Mouse (Mus musculus) hindbrain, postnatal 0 days (tissue): Measurements from ENCODE around the gene Shmt1. TPM values are rescaled to one million over a fixed set of nuclear protein-coding genes. Genes with fewer than 3 reads are reported as not detected.

ENCODE experiments used
- ATAC-seq: fragments of 200-750 bp; cut with Nextera tagmentation; 2 replicates; pipeline ENCODE4 v1.8.0; 2017; ENCODE audit warnings: mild to moderate bottlenecking, moderate TSS enrichment, moderate library complexity
- DNase-seq: peaks from one replicate; pipeline ENCODE4 v3.0.0-alpha.2; 2015; ENCODE audit warnings: low spot score
- H3K27ac ChIP-seq: fragments of 300-500 bp; sonication (generic); 2 replicates; pipeline ENCODE4 v1.5.1; 2014; ENCODE audit warnings: mild to moderate bottlenecking
- H3K27me3 ChIP-seq: fragments of 300-500 bp; sonication (generic); 2 replicates; pipeline ENCODE4 v1.6.1; 2014; ENCODE audit warnings: low read length, mixed read lengths; ENCODE audit not compliant: insufficient read depth
- H3K36me3 ChIP-seq: fragments of 300-500 bp; sonication (generic); 2 replicates; pipeline ENCODE4 v1.6.1; 2014; ENCODE audit warnings: low read length, mixed read lengths; ENCODE audit not compliant: insufficient read depth
- H3K4me1 ChIP-seq: fragments of 300-500 bp; sonication (generic); 2 replicates; pipeline ENCODE4 v1.6.1; 2014; ENCODE audit warnings: antibody characterized with exemption, low read length, mixed read lengths; ENCODE audit not compliant: insufficient read depth
- H3K4me2 ChIP-seq: fragments of 300-500 bp; sonication (generic); 2 replicates; pipeline ENCODE4 v1.6.1; 2014; ENCODE audit warnings: low read depth, mild to moderate bottlenecking, low read length, moderate library complexity, mixed read lengths
- H3K4me3 ChIP-seq: fragments of 300-500 bp; sonication (generic); 2 replicates; pipeline ENCODE4 v1.5.1; 2014; ENCODE audit warnings: low read length
- H3K9ac ChIP-seq: fragments of 300-500 bp; sonication (generic); replicated peaks from 2 replicates; pipeline ENCODE4 v1.6.1; 2014; ENCODE audit warnings: mild to moderate bottlenecking, low read length, moderate library complexity, mixed read lengths
- H3K9me3 ChIP-seq: fragments of 300-500 bp; sonication (generic); 2 replicates; pipeline ENCODE4 v1.6.1; 2016; ENCODE audit warnings: low read length, mixed read lengths
- CTCF ChIP-seq: IDR thresholded peaks from 2 replicates; pipeline ENCODE4 v1.5.1; 2016; ENCODE audit warnings: antibody characterized with exemption, control low read depth, low read depth
- WGBS: fragments of 180-500 bp; shearing (Covaris S2); extraction: QIAGEN DNeasy Blood & Tissue Kit; methylation state at CpG from one replicate; pipeline ENCODE4 v1.1.7; 2014; 5-methylcytosine and 5-hydroxymethylcytosine counted together
- polyA plus RNA-seq: library from polyadenylated mRNA; unstranded; fragments of >200 nt; fragmentation: Nextera tagmentation; extraction: Ambion mirVana; gene quantifications from 2 replicates; pipeline ENCODE4 v1.2.1, GENCODE M21; 2015
- total RNA-seq: library from RNA; depleted of rRNA; stranded (reverse); fragments of >200 nt; gene quantifications from 2 replicates; pipeline ENCODE4 v1.2.3, GENCODE M21; 2014

Gene Shmt1
- total and polyA plus RNA-seq, 2 experiments from 2014 or later = 7.8 to 11.9 TPM

- peaks cover 55% of the 10 kb centered on the region for H3K4me1 ChIP-seq
- under 1% methylated on average over 62 of the region's 62 CpGs for WGBS
- H3K9ac ChIP-seq = peak within 1 kb of the TSS; percentile 73
- peak within 1 kb of the TSS; percentile 77 for H3K4me3 ChIP-seq
- ATAC-seq = peak; percentile 99
- H3K27me3 ChIP-seq = no peaks in the 10 kb centered on the region
- TF ChIP-seq CTCF = no peak
- no peaks in the 10 kb centered on the region for H3K36me3 ChIP-seq
- H3K9me3 ChIP-seq = no peaks in the 10 kb centered on the region
- peak within 1 kb of the TSS; percentile 80 for H3K27ac ChIP-seq
- peak within 1 kb of the TSS; percentile 93 for H3K4me2 ChIP-seq
- peak; percentile 95 for DNase-seq
Observed at GRCm38 (mm10) chr11:60776829-60777740, 34.4 kb downstream of the Shmt1 start, which contains the start of the genes Top3a and Smcr8. Top3a (minus strand) TSS chr11:60777365. Smcr8 (plus strand) TSS chr11:60777524.

GRCm38 (mm10) chr11:60776107-60776828, 35.2 kb downstream of the Shmt1 start:
- DNase-seq (no peak), ATAC-seq (no peak)
- H3K4me1 ChIP-seq = peaks cover 47% of the 10 kb centered on the region
- H3K4me3 ChIP-seq = peak overlapping the region; percentile 77
- H3K4me2 ChIP-seq = peak overlapping the region; percentile 93
- H3K27ac ChIP-seq = peak overlapping the region; percentile 80; the same call in 1 of the 2 replicates
- H3K9ac ChIP-seq = peak overlapping the region; percentile 73
- H3K27me3 ChIP-seq = no peaks in the 10 kb centered on the region
- WGBS = 6% methylated on average over 17 of the region's 17 CpGs
- H3K9me3 ChIP-seq = no peaks in the 10 kb centered on the region
- no peak for TF ChIP-seq CTCF
- no peaks in the 10 kb centered on the region for H3K36me3 ChIP-seq

DNA sequence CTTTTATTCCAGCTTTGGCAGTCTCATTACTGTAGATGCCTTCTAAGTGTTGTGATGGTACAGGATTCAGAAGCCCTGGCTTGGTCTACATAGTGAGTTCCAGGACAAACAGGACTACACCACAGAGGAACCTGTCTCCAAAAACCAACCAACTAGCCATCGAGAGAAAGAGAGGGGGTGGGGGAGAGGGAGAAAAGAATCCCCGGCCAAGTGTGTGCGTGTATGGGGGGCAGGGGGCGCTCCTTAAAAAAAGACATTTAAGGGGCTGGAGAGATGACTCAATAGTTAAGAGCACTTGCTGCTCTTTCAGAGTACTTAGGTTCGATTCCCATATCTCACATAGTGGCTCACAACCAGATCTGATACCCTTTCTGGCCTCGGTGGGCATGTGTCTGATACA, 35.9 kb downstream of the Shmt1 start:
- H3K36me3 ChIP-seq = no peaks in the 10 kb centered on the region
- H3K9me3 ChIP-seq = no peaks in the 10 kb centered on the region
- ATAC-seq (no peak), DNase-seq (no peak)
- H3K27me3 ChIP-seq = no peaks in the 10 kb centered on the region
- peaks cover 40% of the 10 kb centered on the region for H3K4me1 ChIP-seq
- peak overlapping the region; percentile 93 for H3K4me2 ChIP-seq
- H3K9ac ChIP-seq = peak overlapping the region; percentile 73; the same call in 1 of the 2 replicates
- H3K27ac ChIP-seq = no peak overlapping the region
- peak overlapping the region; percentile 77; the same call in 1 of the 2 replicates for H3K4me3 ChIP-seq
- WGBS = 50% methylated on average over 6 of the region's 6 CpGs
- no peak for TF ChIP-seq CTCF

DNA sequence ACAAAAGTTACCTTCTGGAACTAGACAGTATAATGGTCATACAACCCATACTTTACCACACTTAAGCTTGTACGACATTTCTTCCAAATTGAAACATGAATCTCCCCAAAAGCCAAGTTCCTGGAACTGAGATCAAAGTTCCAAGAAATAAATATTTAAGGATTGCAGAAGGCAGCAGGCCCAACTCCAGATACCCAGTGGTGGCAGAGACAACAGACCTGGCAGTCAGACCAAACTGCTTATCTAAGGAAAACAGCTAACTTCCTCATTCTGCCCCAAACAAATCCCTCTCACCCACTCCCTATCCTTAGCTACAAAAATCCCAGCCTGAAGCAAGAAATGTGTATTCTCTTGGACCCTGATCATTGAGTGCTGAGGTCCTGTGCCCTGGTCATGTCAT, 36.7 kb downstream of the Shmt1 start:
- DNase-seq (no peak), ATAC-seq (no peak)
- H3K4me3 ChIP-seq = no peak overlapping the region
- H3K27ac ChIP-seq = no peak overlapping the region
- H3K9ac ChIP-seq = no peak overlapping the region
- H3K9me3 ChIP-seq = no peaks in the 10 kb centered on the region
- TF ChIP-seq CTCF = no peak
- no peak overlapping the region for H3K4me2 ChIP-seq
- H3K27me3 ChIP-seq = no peaks in the 10 kb centered on the region
- 69% methylated on average over 1 of the region's 1 CpGs for WGBS
- H3K4me1 ChIP-seq = peaks cover 33% of the 10 kb centered on the region
- H3K36me3 ChIP-seq = no peaks in the 10 kb centered on the region

- H3K36me3 ChIP-seq = no peaks in the 10 kb centered on the region
- ATAC-seq = no peak
- peaks cover 26% of the 10 kb centered on the region for H3K4me1 ChIP-seq
- no peak overlapping the region for H3K4me3 ChIP-seq
- H3K4me2 ChIP-seq = no peak overlapping the region
- no peak overlapping the region for H3K27ac ChIP-seq
- 92% methylated on average over 3 of the region's 3 CpGs for WGBS
- H3K9me3 ChIP-seq = no peaks in the 10 kb centered on the region
- H3K9ac ChIP-seq = no peak overlapping the region
- DNase-seq = no peak
- H3K27me3 ChIP-seq = no peaks in the 10 kb centered on the region
- TF ChIP-seq CTCF = no peak
Observed at GRCm38 (mm10) chr11:60774158-60774689, 37.3 kb downstream of the Shmt1 start.

DNA sequence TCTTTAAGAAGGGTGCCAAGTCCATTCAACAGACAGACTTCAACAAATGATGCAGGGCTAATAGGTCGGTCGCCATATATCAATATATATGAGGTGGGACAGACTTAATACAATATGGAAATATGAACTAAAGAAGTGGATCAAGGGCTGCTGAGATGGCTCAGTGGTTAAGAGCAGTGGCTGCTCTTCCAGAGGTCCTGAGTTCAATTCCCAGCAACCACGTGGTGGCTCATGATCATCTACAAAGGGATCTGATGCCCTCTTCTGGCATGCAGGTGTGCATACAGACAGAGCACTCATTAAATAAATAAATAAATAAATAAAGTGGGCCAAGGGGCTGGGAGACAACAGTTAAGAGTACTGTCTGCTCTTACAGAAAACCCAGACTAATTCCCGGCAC, 39.4 kb downstream of the Shmt1 start:
- DNase-seq = no peak
- 80% methylated on average over 4 of the region's 4 CpGs for WGBS
- peaks cover 13% of the 10 kb centered on the region for H3K4me1 ChIP-seq

More for the DNA sequence above, 39.4 kb downstream of the Shmt1 start:
- Histone ChIP-seq H3K27me3 (no peaks in the 10 kb centered on the region), H3K36me3 (no peaks in the 10 kb centered on the region), H3K9ac (no peak overlapping the region), H3K27ac (no peak overlapping the region), H3K9me3 (no peaks in the 10 kb centered on the region), H3K4me3 (no peak overlapping the region), H3K4me2 (no peak overlapping the region)
- no peak for TF ChIP-seq CTCF
- no peak for ATAC-seq
